In genomic region chr5:121925291-121925690, GRCm38 (mm10) we compare ENCODE assay signal across 12 mouse cellular contexts.
DNase-seq lines count a peak whose midpoint lies in the region; ATAC-seq and TF ChIP-seq lines count a peak whose summit lies in the region.
"Had no signal": no experiment of that assay in that cellular context is flagged by ENCODE, and none has a peak within 500 bp of the region (broad histone marks: within the 10 kb centered on the region; RNA-seq: fewer than 3 reads in every experiment).

No protein-coding gene starts in this region.

- H3K4me2 ChIP-seq in lung, embryonic 15.5 days: peak overlapping the region; percentile 22; the same call in 1 of the 2 replicates
- H3K4me2 ChIP-seq in forebrain, embryonic 16.5 days (ENCODE audit: low read length): peak overlapping the region; percentile 59
- peak overlapping the region; percentile 55 for H3K4me2 ChIP-seq in midbrain, embryonic 13.5 days (replicated peaks)
- H3K4me2 ChIP-seq: heart, embryonic 12.5 days; liver, embryonic 11.5 days had no signal

- TF ChIP-seq CTCF in lung, adult 2 months (IDR thresholded peaks at IDR 0.05; ENCODE audit: insufficient read depth, low read length): no peak

- peaks cover 42% of the 10 kb centered on the region for H3K27me3 ChIP-seq in lung, embryonic 15.5 days
- no peaks in the 10 kb centered on the region for H3K27me3 ChIP-seq in forebrain, embryonic 16.5 days (replicated peaks; ENCODE audit: control insufficient read depth, insufficient read depth, low read length)
- peaks cover 21% of the 10 kb centered on the region for H3K27me3 ChIP-seq in midbrain, embryonic 13.5 days

- ATAC-seq in lung, embryonic 15.5 days (ENCODE audit: borderline replicate concordance, extremely low read depth, low FRiP score, low TSS enrichment): no peak
- no peak; the same call in 1 of the 2 replicates for ATAC-seq in forebrain, embryonic 16.5 days
- no peak for ATAC-seq in midbrain, embryonic 13.5 days

- WGBS in lung, embryonic 15.5 days: 19% methylated on average over 23 of the region's 23 CpGs
- 29% methylated on average over 23 of the region's 23 CpGs for WGBS in lung, adult 2 months
- 4% methylated on average over 23 of the region's 23 CpGs for WGBS in forebrain, embryonic 16.5 days
- WGBS in midbrain, embryonic 13.5 days: 13% methylated on average over 23 of the region's 23 CpGs

- no peaks in the 10 kb centered on the region for H3K9me3 ChIP-seq in lung, embryonic 15.5 days
- no peaks in the 10 kb centered on the region for H3K9me3 ChIP-seq in forebrain, embryonic 16.5 days (ENCODE audit: control insufficient read depth, low read length)
- H3K9me3 ChIP-seq in midbrain, embryonic 13.5 days: no peaks in the 10 kb centered on the region
- H3K9me3 ChIP-seq: heart, embryonic 12.5 days; megakaryocyte, embryonic 14.5 days had no signal

- H3K9ac ChIP-seq in lung, embryonic 15.5 days: no peak overlapping the region
- peak overlapping the region; percentile 41; the same call in 1 of the 2 replicates for H3K9ac ChIP-seq in forebrain, embryonic 16.5 days (replicated peaks; ENCODE audit: low read depth, low read length)
- peak overlapping the region; percentile 54 for H3K9ac ChIP-seq in midbrain, embryonic 13.5 days (replicated peaks)
- H3K9ac ChIP-seq: heart, embryonic 12.5 days had no signal

- peaks cover 21% of the 10 kb centered on the region for H3K4me1 ChIP-seq in lung, embryonic 15.5 days
- no peaks in the 10 kb centered on the region; the same call in 1 of the 2 replicates for H3K4me1 ChIP-seq in lung, adult 2 months (ENCODE audit: control insufficient read depth, insufficient read depth, low read length)
- peaks cover 62% of the 10 kb centered on the region for H3K4me1 ChIP-seq in forebrain, embryonic 16.5 days (replicated peaks; ENCODE audit: control insufficient read depth, insufficient read depth, low read length)
- H3K4me1 ChIP-seq in midbrain, embryonic 13.5 days (replicated peaks): peaks cover 58% of the 10 kb centered on the region
- H3K4me1 ChIP-seq: megakaryocyte, embryonic 14.5 days had no signal

- H3K36me3 ChIP-seq in lung, embryonic 15.5 days: no peaks in the 10 kb centered on the region
- no peaks in the 10 kb centered on the region for H3K36me3 ChIP-seq in forebrain, embryonic 16.5 days (ENCODE audit: control insufficient read depth, insufficient read depth)
- no peaks in the 10 kb centered on the region for H3K36me3 ChIP-seq in midbrain, embryonic 13.5 days
- H3K36me3 ChIP-seq: heart, embryonic 12.5 days had no signal

- no peak for DNase-seq in lung, adult 2 months
- peak; percentile 44 to 60 for DNase-seq in right cerebral cortex, postnatal 36 days (ENCODE audit: low spot score in 2 of 2)
- DNase-seq in thymus, postnatal 0 days (ENCODE audit: low spot score): no peak
- DNase-seq in cerebellum, postnatal 25 days: no peak
- DNase-seq in thymus, adult 18-20 months: no peak
- DNase-seq: kidney, adult 18-20 months had no signal

- H3K4me3 ChIP-seq in lung, embryonic 15.5 days: no peak overlapping the region
- H3K4me3 ChIP-seq in lung, adult 2 months (replicated peaks; ENCODE audit: extremely low read depth, low read depth, low read length): no peak overlapping the region
- peak overlapping the region; percentile 26 for H3K4me3 ChIP-seq in forebrain, embryonic 16.5 days (replicated peaks; ENCODE audit: low read length)
- H3K4me3 ChIP-seq in midbrain, embryonic 13.5 days (replicated peaks): peak overlapping the region; percentile 23
- H3K4me3 ChIP-seq: heart, embryonic 12.5 days; megakaryocyte, embryonic 14.5 days had no signal

- TF ChIP-seq POLR2A in lung, adult 2 months (IDR thresholded peaks at IDR 0.05; ENCODE audit: borderline replicate concordance, extremely low read depth, low read depth, low read length): no peak

- no peak overlapping the region for H3K27ac ChIP-seq in lung, embryonic 15.5 days
- H3K27ac ChIP-seq in forebrain, embryonic 16.5 days (ENCODE audit: low read length): peak overlapping the region; percentile 80
- peak overlapping the region; percentile 51; the same call in 1 of the 2 replicates for H3K27ac ChIP-seq in midbrain, embryonic 13.5 days

Comparison
In these comparisons a context has a peak if more than half of its experiments do, and no peak if none do; other contexts are left out.
1. H3K4me3 ChIP-seq: peak in forebrain, embryonic 16.5 days (single experiment) and midbrain, embryonic 13.5 days (single experiment); none in lung, embryonic 15.5 days (single experiment) and lung, adult 2 months (single experiment).
2. DNase-seq: peak in right cerebral cortex, postnatal 36 days (2 of 2); none in lung, adult 2 months (single experiment), thymus, postnatal 0 days (single experiment), cerebellum, postnatal 25 days (0 of 2) and thymus, adult 18-20 months (0 of 2).
3. Peak in every context shown above with its lines, with median percentiles within 50 percentile points of each other: H3K4me2 ChIP-seq.